Comparison of ENCODE assay signal across 19 mouse cellular contexts in genomic region chr11:104952349-104952748, GRCm38 (mm10).
"Had no signal": no experiment of that assay in that cellular context is flagged by ENCODE, and none has a peak within 500 bp of the region (broad histone marks: within the 10 kb centered on the region; RNA-seq: fewer than 3 reads in every experiment).

No protein-coding gene starts in this region.

- H3K4me1 ChIP-seq: lung, embryonic 15.5 days; megakaryocyte, embryonic 14.5 days; midbrain, embryonic 13.5 days; midbrain, embryonic 15.5 days; neural tube, embryonic 13.5 days; neural tube, embryonic 15.5 days had no signal

- H3K27me3 ChIP-seq: lung, embryonic 15.5 days; midbrain, embryonic 13.5 days; midbrain, embryonic 15.5 days; neural tube, embryonic 13.5 days; neural tube, embryonic 15.5 days had no signal

- H3K36me3 ChIP-seq: lung, embryonic 15.5 days; midbrain, embryonic 13.5 days; midbrain, embryonic 15.5 days; neural tube, embryonic 13.5 days; neural tube, embryonic 15.5 days had no signal

- H3K4me2 ChIP-seq: lung, embryonic 15.5 days; midbrain, embryonic 11.5 days; midbrain, embryonic 13.5 days; midbrain, embryonic 15.5 days; neural tube, embryonic 13.5 days; neural tube, embryonic 15.5 days had no signal

- H3K27ac ChIP-seq: lung, embryonic 15.5 days; macrophage; midbrain, embryonic 13.5 days; midbrain, embryonic 15.5 days; neural tube, embryonic 13.5 days; neural tube, embryonic 15.5 days had no signal

- DNase-seq: lung, adult 2 months; lung, postnatal 14 days; lung, postnatal 36 days; retina, postnatal 1 day; right cerebral cortex, adult 18-20 months; right cerebral cortex, postnatal 25 days; right cerebral cortex, postnatal 4 days; spleen, adult 18-20 months; thymus, adult 18-20 months; thymus, postnatal 14 days; thymus, postnatal 36 days had no signal

- H3K4me3 ChIP-seq: lung, embryonic 15.5 days; megakaryocyte, embryonic 14.5 days; midbrain, embryonic 13.5 days; midbrain, embryonic 15.5 days; neural tube, embryonic 13.5 days; neural tube, embryonic 15.5 days had no signal
